Mouse (Mus musculus) midbrain, postnatal 0 days (tissue): ENCODE measurements around the gene Nos3. TPM values are rescaled to one million over a fixed set of nuclear protein-coding genes. Genes with fewer than 3 reads are reported as not detected.
A peak's percentile ranks its signal among the peaks of the same experiment; 100 is the strongest.

Source experiments
- ATAC-seq: fragments of 200-750 bp; cut with Nextera tagmentation; 2 replicates; pipeline ENCODE4 v1.8.0; 2017; ENCODE audit warnings: moderate number of reproducible peaks, mild to moderate bottlenecking, moderate TSS enrichment, moderate library complexity; ENCODE audit not compliant: low FRiP score
- DNase-seq: peaks from one replicate; pipeline ENCODE4 v3.0.0-alpha.2; 2015; ENCODE audit warnings: low spot score
- H3K27ac ChIP-seq: fragments of 300-500 bp; sonication (generic); 2 replicates; pipeline ENCODE4 v1.5.1; 2014; ENCODE audit warnings: low read depth, mild to moderate bottlenecking, low read length, mixed read lengths
- H3K27me3 ChIP-seq: fragments of 300-500 bp; sonication (generic); 2 replicates; pipeline ENCODE4 v1.6.1; 2014; ENCODE audit warnings: low read length, control low read depth, mixed read lengths; ENCODE audit not compliant: insufficient read depth
- H3K36me3 ChIP-seq: fragments of 300-500 bp; sonication (generic); 2 replicates; pipeline ENCODE4 v1.6.1; 2014; ENCODE audit warnings: low read length, control low read depth, mixed read lengths; ENCODE audit not compliant: insufficient read depth
- H3K4me1 ChIP-seq: fragments of 300-500 bp; sonication (generic); 2 replicates; pipeline ENCODE4 v1.6.1; 2014; ENCODE audit warnings: mild to moderate bottlenecking, control low read depth, antibody characterized with exemption, low read length, mixed read lengths; ENCODE audit not compliant: insufficient read depth
- H3K4me2 ChIP-seq: fragments of 300-500 bp; sonication (generic); 2 replicates; pipeline ENCODE4 v1.6.1; 2014; ENCODE audit warnings: low read depth, mild to moderate bottlenecking, low read length, mixed read lengths; ENCODE audit not compliant: poor library complexity, severe bottlenecking
- H3K4me3 ChIP-seq: fragments of 300-500 bp; sonication (generic); 2 replicates; pipeline ENCODE4 v1.5.1; 2014; ENCODE audit warnings: low read depth, mild to moderate bottlenecking, low read length, moderate library complexity
- H3K9ac ChIP-seq: fragments of 300-500 bp; sonication (generic); replicated peaks from 2 replicates; pipeline ENCODE4 v1.6.1; 2014; ENCODE audit warnings: mild to moderate bottlenecking, low read length, moderate library complexity, mixed read lengths; ENCODE audit not compliant: poor library complexity, severe bottlenecking
- H3K9me3 ChIP-seq: fragments of 300-500 bp; sonication (generic); 2 replicates; pipeline ENCODE4 v1.6.1; 2016; ENCODE audit warnings: low read length, control low read depth
- CTCF ChIP-seq: IDR thresholded peaks from 2 replicates; pipeline ENCODE4 v1.5.1; 2016; ENCODE audit warnings: antibody characterized with exemption, mild to moderate bottlenecking
- WGBS: fragments of 180-500 bp; shearing (Covaris S2); extraction: QIAGEN DNeasy Blood & Tissue Kit; methylation state at CpG from one replicate; pipeline ENCODE4 v1.1.7; 2014; 5-methylcytosine and 5-hydroxymethylcytosine counted together
- polyA plus RNA-seq: library from polyadenylated mRNA; unstranded; fragments of >200 nt; fragmentation: Nextera tagmentation; extraction: Ambion mirVana; gene quantifications from 2 replicates; pipeline ENCODE4 v1.2.1, GENCODE M21; 2015
- total RNA-seq: library from RNA; depleted of rRNA; stranded (reverse); fragments of >200 nt; gene quantifications from 2 replicates; pipeline ENCODE4 v1.2.3, GENCODE M21; 2014; rRNA removed

Nos3 gene
- total and polyA plus RNA-seq, 2 experiments from 2014 or later, result 7.0 to 14.2 TPM

DNA sequence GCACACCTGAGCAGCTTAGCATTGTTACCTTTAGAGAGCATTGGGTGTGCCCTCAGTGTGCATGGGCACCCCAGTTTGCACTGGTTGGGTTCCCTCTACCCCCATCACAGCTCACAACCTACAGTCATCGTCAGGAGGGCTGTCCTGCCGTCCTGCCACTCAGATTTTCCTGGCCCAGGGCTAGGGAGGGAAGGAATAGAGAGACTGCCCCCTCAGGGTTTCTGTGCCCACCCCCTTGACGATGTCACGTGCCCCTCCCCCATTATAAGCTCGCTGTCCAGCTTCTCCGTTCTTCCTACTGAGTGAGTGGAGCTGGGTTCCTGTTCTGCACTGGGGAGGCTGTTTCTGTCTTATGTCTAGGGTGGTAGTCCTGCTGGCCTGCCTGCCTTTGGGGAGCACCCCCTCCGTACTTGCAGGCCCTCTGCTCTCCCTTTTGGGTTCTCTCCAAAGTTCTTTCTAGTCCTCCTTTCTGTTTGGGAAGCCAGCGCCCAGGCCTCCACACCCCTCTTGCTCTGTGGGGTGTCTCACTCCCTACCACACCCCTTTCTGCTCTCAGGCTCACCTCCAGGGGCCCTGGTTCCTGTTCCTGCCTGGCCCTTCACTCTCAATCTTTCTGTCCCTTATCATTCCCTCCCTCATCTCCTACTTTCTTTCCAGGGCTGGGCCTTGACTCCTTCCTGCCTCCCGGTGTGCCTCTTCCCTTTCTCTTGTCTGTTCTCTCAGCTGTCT is 62.1 kb downstream of the Nos3 start:
- Histone ChIP-seq H3K27ac (no peak overlapping the region), H3K9ac (no peak overlapping the region), H3K36me3 (peaks cover 19% of the 10 kb centered on the region), H3K9me3 (no peaks in the 10 kb centered on the region), H3K4me1 (peaks cover 16% of the 10 kb centered on the region; the same call in 1 of the 2 replicates), H3K4me3 (peak overlapping the region; percentile 59; the same call in 1 of the 2 replicates), H3K4me2 (peak overlapping the region; percentile 94; the same call in 1 of the 2 replicates), H3K27me3 (no peaks in the 10 kb centered on the region)
- ATAC-seq (no peak), DNase-seq (no peak)
- no peak for TF ChIP-seq CTCF
- WGBS, result 12% methylated on average over 9 of the region's 9 CpGs

DNA sequence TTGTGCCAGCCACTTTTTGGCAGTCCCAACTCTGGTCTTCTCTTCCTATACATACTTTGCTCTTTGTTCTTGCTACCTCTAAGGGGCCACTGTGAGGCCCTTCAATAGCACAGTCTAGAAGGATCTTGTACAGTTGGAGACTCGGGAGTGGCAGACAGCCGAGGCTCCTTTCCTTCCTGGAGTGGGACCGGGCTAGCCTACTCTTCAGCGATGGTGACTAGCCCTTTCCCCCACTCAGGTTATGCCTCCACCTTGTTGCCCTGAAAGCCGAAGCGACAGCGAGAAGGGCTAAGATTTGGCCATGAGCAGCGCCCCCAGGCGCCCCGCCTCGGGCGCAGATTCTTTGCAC is 62.6 kb downstream of the Nos3 start:
- Histone ChIP-seq H3K36me3 (peaks cover 23% of the 10 kb centered on the region), H3K27me3 (no peaks in the 10 kb centered on the region), H3K27ac (no peak overlapping the region), H3K4me3 (no peak overlapping the region), H3K9ac (no peak overlapping the region), H3K9me3 (no peaks in the 10 kb centered on the region), H3K4me1 (peaks cover 16% of the 10 kb centered on the region; the same call in 1 of the 2 replicates), H3K4me2 (no peak overlapping the region)
- DNase-seq (no peak), ATAC-seq (no peak)
- WGBS, result 25% methylated on average over 12 of the region's 12 CpGs
- TF ChIP-seq CTCF, result no peak

GRCm38 (mm10) chr5:24427981-24428402 is 63.4 kb downstream of the Nos3 start:
- Histone ChIP-seq H3K4me2 (no peak overlapping the region), H3K9me3 (no peaks in the 10 kb centered on the region), H3K4me3 (no peak overlapping the region), H3K36me3 (peaks cover 29% of the 10 kb centered on the region), H3K9ac (no peak overlapping the region), H3K27ac (no peak overlapping the region), H3K27me3 (no peaks in the 10 kb centered on the region), H3K4me1 (peaks cover 10% of the 10 kb centered on the region; the same call in 1 of the 2 replicates)
- ATAC-seq, result no peak
- TF ChIP-seq CTCF, result no peak
- WGBS, result 11% methylated on average over 13 of the region's 15 CpGs
- no peak for DNase-seq

DNA sequence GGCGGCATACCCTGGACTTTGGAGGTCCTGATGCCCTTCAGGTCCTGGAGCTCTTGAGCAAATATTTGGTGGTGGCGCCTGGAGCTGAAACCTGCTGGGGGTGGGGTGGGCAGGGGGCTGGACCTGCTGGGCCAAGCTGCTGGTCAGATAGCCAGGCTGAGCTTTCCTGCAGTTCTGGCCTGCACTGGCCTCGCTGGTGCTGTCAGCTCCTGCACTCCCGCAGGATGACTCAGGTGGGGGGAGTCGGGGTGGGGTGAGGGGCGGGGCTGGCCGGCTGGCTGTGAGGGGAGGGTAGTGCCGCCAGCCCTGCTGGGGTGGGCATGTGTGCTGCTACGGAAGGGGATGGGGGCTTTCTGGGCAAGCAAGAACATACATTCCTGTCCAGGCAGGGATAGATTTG is 64.0 kb downstream of the Nos3 start:
- no peak overlapping the region for H3K4me2 ChIP-seq
- H3K4me3 ChIP-seq, result no peak overlapping the region
- WGBS, result 22% methylated on average over 9 of the region's 9 CpGs
- ATAC-seq (no peak), DNase-seq (no peak)
- no peak overlapping the region for H3K27ac ChIP-seq
- no peak overlapping the region for H3K9ac ChIP-seq
- H3K27me3 ChIP-seq, result no peaks in the 10 kb centered on the region
- H3K36me3 ChIP-seq, result peaks cover 29% of the 10 kb centered on the region
- TF ChIP-seq CTCF, result no peak
- H3K4me1 ChIP-seq, result peaks cover 10% of the 10 kb centered on the region; the same call in 1 of the 2 replicates
- no peaks in the 10 kb centered on the region for H3K9me3 ChIP-seq

DNA sequence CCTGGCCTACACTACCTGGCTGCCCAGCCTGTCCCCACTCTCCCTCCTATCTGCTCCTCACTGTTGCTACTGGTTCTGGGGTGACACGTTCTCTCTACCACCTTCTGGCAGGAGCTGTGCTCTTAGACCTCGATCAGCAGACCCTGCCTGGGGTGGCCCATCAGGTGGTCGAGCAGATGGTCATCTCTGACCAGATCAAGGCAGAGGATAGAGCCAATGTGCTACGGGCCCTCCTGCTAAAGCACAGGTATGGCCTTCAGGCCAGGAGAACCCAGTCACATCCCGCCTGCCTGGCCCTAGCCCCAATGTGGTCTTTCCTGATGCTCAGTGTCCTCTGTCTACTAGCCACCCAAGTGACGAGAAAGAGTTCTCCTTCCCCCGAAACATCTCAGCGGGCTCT is 69.4 kb downstream of the Nos3 start:
- DNase-seq (no peak), ATAC-seq (no peak)
- Histone ChIP-seq H3K27me3 (no peaks in the 10 kb centered on the region), H3K36me3 (peaks cover 48% of the 10 kb centered on the region), H3K9me3 (no peaks in the 10 kb centered on the region), H3K4me3 (no peak overlapping the region), H3K4me1 (no peaks in the 10 kb centered on the region), H3K4me2 (no peak overlapping the region), H3K9ac (no peak overlapping the region), H3K27ac (no peak overlapping the region)
- TF ChIP-seq CTCF, result no peak
- 94% methylated on average over 8 of the region's 8 CpGs for WGBS

Other genes with a start within 250 kb of the Nos3 start
- gene Nupl2, start 199.8 kb upstream of the Nos3 start, total RNA-seq, result 10.6 and 14.0 TPM in 2 replicates
- gene Nupl2, start 199.8 kb upstream of the Nos3 start, polyA plus RNA-seq, result 9.0 and 9.4 TPM in 2 replicates
- 46.9 and 60.2 TPM in 2 replicates for gene Kcnh2, start 13.2 kb upstream of the Nos3 start, total RNA-seq
- 10.1 and 11.1 TPM in 2 replicates for gene Kcnh2, start 13.2 kb upstream of the Nos3 start, polyA plus RNA-seq
- 6.7 and 7.4 TPM in 2 replicates for gene Atg9b, start 27.3 kb downstream of the Nos3 start, total RNA-seq
- 5.3 and 7.2 TPM in 2 replicates for gene Atg9b, start 27.3 kb downstream of the Nos3 start, polyA plus RNA-seq
- 65.8 and 71.7 TPM in 2 replicates for gene Abcb8, start 28.9 kb downstream of the Nos3 start, total RNA-seq
- gene Abcb8, start 28.9 kb downstream of the Nos3 start, polyA plus RNA-seq, result 42.4 and 51.6 TPM in 2 replicates
- 0.05 TPM in 1 of 2 replicates, not detected in the other for gene Asic3, start 48.6 kb downstream of the Nos3 start, total RNA-seq
- 0.29 and 0.59 TPM in 2 replicates for gene Asic3, start 48.6 kb downstream of the Nos3 start, polyA plus RNA-seq
- 96.5 and 104 TPM in 2 replicates for gene Cdk5, start 58.7 kb downstream of the Nos3 start, total RNA-seq
- 168 and 182 TPM in 2 replicates for gene Cdk5, start 58.7 kb downstream of the Nos3 start, polyA plus RNA-seq
- 35.7 and 42.1 TPM in 2 replicates for gene Slc4a2, start 59.0 kb downstream of the Nos3 start, total RNA-seq
- gene Slc4a2, start 59.0 kb downstream of the Nos3 start, polyA plus RNA-seq, result 11.5 and 11.8 TPM in 2 replicates
- gene Fastk, start 80.5 kb downstream of the Nos3 start, total RNA-seq, result 139 and 174 TPM in 2 replicates
- 97.9 and 109 TPM in 2 replicates for gene Fastk, start 80.5 kb downstream of the Nos3 start, polyA plus RNA-seq
- 52.1 and 91.5 TPM in 2 replicates for gene Tmub1, start 83.0 kb downstream of the Nos3 start, total RNA-seq
- 65.3 and 65.5 TPM in 2 replicates for gene Tmub1, start 83.0 kb downstream of the Nos3 start, polyA plus RNA-seq
- 239 and 282 TPM in 2 replicates for gene Agap3, start 87.4 kb downstream of the Nos3 start, total RNA-seq
- gene Agap3, start 87.4 kb downstream of the Nos3 start, polyA plus RNA-seq, result 116 and 120 TPM in 2 replicates
- 0.33 TPM in 1 of 2 replicates, not detected in the other for gene Gbx1, start 162.4 kb downstream of the Nos3 start, total RNA-seq
- gene Gbx1, start 162.4 kb downstream of the Nos3 start, polyA plus RNA-seq, result 0.09 and 0.12 TPM in 2 replicates
- gene Asb10, start 176.2 kb downstream of the Nos3 start, total RNA-seq, result 1.2 TPM in 1 of 2 replicates, not detected in the other
- 0.31 and 0.39 TPM in 2 replicates for gene Asb10, start 176.2 kb downstream of the Nos3 start, polyA plus RNA-seq
- gene 4931409K22Rik, start 192.0 kb downstream of the Nos3 start, total RNA-seq, result not detected in 2 replicates
- gene 4931409K22Rik, start 192.0 kb downstream of the Nos3 start, polyA plus RNA-seq, result not detected in 2 replicates
- gene Abcf2, start 212.7 kb downstream of the Nos3 start, total RNA-seq, result 55.9 and 57.0 TPM in 2 replicates
- 58.2 and 62.3 TPM in 2 replicates for gene Abcf2, start 212.7 kb downstream of the Nos3 start, polyA plus RNA-seq
- gene Chpf2, start 221.9 kb downstream of the Nos3 start, total RNA-seq, result 31.3 and 32.8 TPM in 2 replicates
- 25.5 and 26.3 TPM in 2 replicates for gene Chpf2, start 221.9 kb downstream of the Nos3 start, polyA plus RNA-seq